Mouse (Mus musculus) urinary bladder, postnatal 25 days (tissue): ENCODE results near the gene Lcp1.

Experiments used
- DNase-seq: peaks from one replicate; pipeline ENCODE4 v3.0.0; 2022; ENCODE audit warnings: low spot score

Gene Lcp1

GRCm38 (mm10) chr14:75205363-75206051, 74.6 kb downstream of the Lcp1 start:
- no peak for DNase-seq

- DNase-seq = no peak
These were observed 75.4 kb downstream of the Lcp1 start for GRCm38 (mm10) chr14:75206307-75206706.

- no peak for DNase-seq
These were observed 77.8 kb downstream of the Lcp1 start for GRCm38 (mm10) chr14:75208572-75209151.

GRCm38 (mm10) chr14:75213752-75214151, 82.9 kb downstream of the Lcp1 start:
- DNase-seq = no peak

- DNase-seq = no peak
These were observed 87.9 kb downstream of the Lcp1 start for GRCm38 (mm10) chr14:75218843-75219242.

GRCm38 (mm10) chr14:75219250-75219913, 88.5 kb downstream of the Lcp1 start:
- DNase-seq = no peak

- DNase-seq = no peak
These were observed 91.5 kb downstream of the Lcp1 start for GRCm38 (mm10) chr14:75222386-75222785.

- DNase-seq = no peak
These were observed 96.7 kb downstream of the Lcp1 start for GRCm38 (mm10) chr14:75227453-75228084.

GRCm38 (mm10) chr14:75229834-75230233, 98.9 kb downstream of the Lcp1 start:
- no peak for DNase-seq

- DNase-seq = no peak
These were observed 102.2 kb downstream of the Lcp1 start for GRCm38 (mm10) chr14:75233070-75233469.

GRCm38 (mm10) chr14:75235552-75235951, 104.7 kb downstream of the Lcp1 start:
- DNase-seq = no peak

- DNase-seq = no peak
These were observed 105.2 kb downstream of the Lcp1 start for GRCm38 (mm10) chr14:75235955-75236635.

- no peak for DNase-seq
These were observed 105.7 kb downstream of the Lcp1 start for GRCm38 (mm10) chr14:75236636-75237003.

GRCm38 (mm10) chr14:75237096-75237495, 106.2 kb downstream of the Lcp1 start:
- no peak for DNase-seq

GRCm38 (mm10) chr14:75238054-75238692, 107.3 kb downstream of the Lcp1 start:
- no peak for DNase-seq

GRCm38 (mm10) chr14:75242087-75242486, 111.2 kb downstream of the Lcp1 start, which contains the start of gene Cpb2:
Cpb2 (plus strand) TSS chr14:75242287.
- DNase-seq = no peak

- DNase-seq = no peak
These were observed 115.4 kb downstream of the Lcp1 start for GRCm38 (mm10) chr14:75246024-75247000.

GRCm38 (mm10) chr14:75250432-75250831, 119.5 kb downstream of the Lcp1 start:
- DNase-seq = no peak

GRCm38 (mm10) chr14:75256521-75256920, 125.6 kb downstream of the Lcp1 start:
- no peak for DNase-seq

- no peak for DNase-seq
These were observed 138.6 kb downstream of the Lcp1 start for GRCm38 (mm10) chr14:75269531-75269930.

- no peak for DNase-seq
These were observed 148.8 kb downstream of the Lcp1 start for GRCm38 (mm10) chr14:75279716-75280115.
